Mouse (Mus musculus) lung, adult 2 months (tissue): ENCODE measurements around the gene Gse1.

ENCODE experiments used
- CTCF ChIP-seq: fragments of 200-500 bp; IDR thresholded peaks from 2 replicates; pipeline ENCODE4 v1.5.1; 2011; ENCODE audit warnings: mild to moderate bottlenecking, low read length, control low read depth; ENCODE audit not compliant: insufficient read depth
- POLR2A ChIP-seq: fragments of 200-500 bp; IDR thresholded peaks from 2 replicates; pipeline ENCODE4 v1.6.1; 2011; ENCODE audit warnings: low read depth, mild to moderate bottlenecking, control low read depth, low read length, borderline replicate concordance; ENCODE audit errors: extremely low read depth

- TF ChIP-seq POLR2A = no peak
- TF ChIP-seq CTCF = no peak
These were observed 256.2 kb downstream of the Gse1 start for GRCm38 (mm10) chr8:120484460-120484859.
